Mouse (Mus musculus) stomach, postnatal 0 days (tissue): Measurements from ENCODE around the gene Rps27rt.

Experiments used
- CTCF ChIP-seq: IDR thresholded peaks from 2 replicates; pipeline ENCODE4 v1.5.1; 2016; ENCODE audit warnings: antibody characterized with exemption, low read depth, mild to moderate bottlenecking, moderate library complexity
- EP300 ChIP-seq: optimal IDR thresholded peaks from 2 replicates; pipeline ENCODE3; 2016; ENCODE audit warnings: antibody characterized with exemption

- TF ChIP-seq CTCF (no peak), EP300 (no peak)
Measured at GRCm38 (mm10) chr9:114955340-114955739, 27.2 kb downstream of the Rps27rt start.
